In the genomic region with DNA sequence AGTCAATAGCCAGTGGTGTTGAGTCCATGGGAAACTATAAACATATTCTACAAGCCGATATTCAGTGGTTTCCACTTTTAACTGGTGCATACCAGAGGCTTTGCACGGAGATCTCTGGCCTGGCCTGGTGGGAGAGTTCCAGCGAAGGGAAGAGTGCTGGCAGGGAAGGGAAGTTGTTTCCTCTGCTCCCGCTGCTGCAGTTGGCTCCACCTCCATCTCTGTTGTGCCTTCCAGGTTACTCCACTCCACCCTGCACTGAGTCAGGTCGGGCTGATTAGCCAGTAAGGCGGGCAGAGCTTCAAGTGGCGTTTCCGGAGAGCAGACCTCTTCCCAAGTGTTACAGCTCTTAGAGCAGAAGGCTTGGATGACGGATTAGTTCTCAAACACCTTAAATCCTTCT, we compare ENCODE assay signal across 10 mouse cellular contexts.
A peak's percentile ranks its signal among the peaks of the same experiment; 100 is the strongest.
DNase-seq lines count a peak whose midpoint lies in the region; ATAC-seq and TF ChIP-seq lines count a peak whose summit lies in the region.
"Had no signal": no experiment of that assay in that cellular context is flagged by ENCODE, and none has a peak within 500 bp of the region (broad histone marks: within the 10 kb centered on the region; RNA-seq: fewer than 3 reads in every experiment).

No protein-coding gene starts in this region.

- TF ChIP-seq POLR2A in cerebellum, adult 2 months (IDR thresholded peaks at IDR 0.05; ENCODE audit: borderline replicate concordance, insufficient read depth, low read length), result peak; percentile 33; the same call in 1 of the 2 replicates

- no peaks in the 10 kb centered on the region for H3K9me3 ChIP-seq in limb, embryonic 11.5 days (ENCODE audit: control insufficient read depth, low read length)
- no peaks in the 10 kb centered on the region for H3K9me3 ChIP-seq in limb, embryonic 10.5 days (replicated peaks)
- no peaks in the 10 kb centered on the region for H3K9me3 ChIP-seq in heart, embryonic 14.5 days (ENCODE audit: control insufficient read depth, low read length)
- no peaks in the 10 kb centered on the region for H3K9me3 ChIP-seq in stomach, embryonic 15.5 days
- H3K9me3 ChIP-seq in forebrain, embryonic 14.5 days (replicated peaks; ENCODE audit: control insufficient read depth, low read length), result no peaks in the 10 kb centered on the region
- H3K9me3 ChIP-seq: forebrain, embryonic 15.5 days had no signal

- H3K4me3 ChIP-seq in limb, embryonic 11.5 days (ENCODE audit: low read depth, low read length), result no peak overlapping the region
- H3K4me3 ChIP-seq in limb, embryonic 10.5 days, result no peak overlapping the region
- H3K4me3 ChIP-seq in cerebellum, adult 2 months (replicated peaks; ENCODE audit: insufficient read depth, low read depth, low read length), result no peak overlapping the region
- H3K4me3 ChIP-seq in heart, embryonic 14.5 days (ENCODE audit: control insufficient read depth in 1 of 2, insufficient read depth in 1 of 2, low read depth in 1 of 2, low read length in 2 of 2), result no peak overlapping the region
- no peak overlapping the region for H3K4me3 ChIP-seq in stomach, embryonic 15.5 days (replicated peaks)
- no peak overlapping the region for H3K4me3 ChIP-seq in forebrain, embryonic 14.5 days (ENCODE audit: low read depth, low read length)
- H3K4me3 ChIP-seq: forebrain, embryonic 15.5 days had no signal

- no peak overlapping the region for H3K27ac ChIP-seq in limb, embryonic 11.5 days (replicated peaks; ENCODE audit: low read depth, low read length)
- no peak overlapping the region for H3K27ac ChIP-seq in limb, embryonic 10.5 days
- H3K27ac ChIP-seq in cerebellum, adult 2 months (ENCODE audit: insufficient read depth, low read length), result peak overlapping the region; percentile 40
- no peak overlapping the region for H3K27ac ChIP-seq in heart, embryonic 14.5 days (replicated peaks in 1 of 2; ENCODE audit: control insufficient read depth in 1 of 2, insufficient read depth in 1 of 2, low read depth in 2 of 2, low read length in 2 of 2)
- H3K27ac ChIP-seq in stomach, embryonic 15.5 days, result peak overlapping the region; percentile 3; the same call in 1 of the 2 replicates
- H3K27ac ChIP-seq in forebrain, embryonic 14.5 days (ENCODE audit: low read depth, low read length), result no peak overlapping the region
- H3K27ac ChIP-seq: forebrain, embryonic 15.5 days had no signal

- peaks cover 3% of the 10 kb centered on the region; the same call in 1 of the 2 replicates for H3K4me1 ChIP-seq in limb, embryonic 11.5 days (ENCODE audit: control insufficient read depth, insufficient read depth, low read length)
- H3K4me1 ChIP-seq in limb, embryonic 10.5 days, result peaks cover 25% of the 10 kb centered on the region
- H3K4me1 ChIP-seq in cerebellum, adult 2 months (ENCODE audit: control insufficient read depth, insufficient read depth, low read length), result peaks cover 34% of the 10 kb centered on the region
- H3K4me1 ChIP-seq in heart, embryonic 14.5 days (ENCODE audit: control insufficient read depth in 2 of 2, insufficient read depth in 2 of 2, low read length in 2 of 2), result peaks cover 8 to 19% of the 10 kb centered on the region in 2 experiments; a peak in 3 of 4 replicates
- no peaks in the 10 kb centered on the region for H3K4me1 ChIP-seq in stomach, embryonic 15.5 days
- peaks cover 10% of the 10 kb centered on the region for H3K4me1 ChIP-seq in forebrain, embryonic 14.5 days (ENCODE audit: control insufficient read depth, insufficient read depth, low read length)

- H3K36me3 ChIP-seq in limb, embryonic 11.5 days (ENCODE audit: control insufficient read depth, insufficient read depth, low read length), result no peaks in the 10 kb centered on the region
- no peaks in the 10 kb centered on the region for H3K36me3 ChIP-seq in limb, embryonic 10.5 days
- H3K36me3 ChIP-seq in heart, embryonic 14.5 days (ENCODE audit: control insufficient read depth, insufficient read depth, low read length), result no peaks in the 10 kb centered on the region
- H3K36me3 ChIP-seq in stomach, embryonic 15.5 days, result no peaks in the 10 kb centered on the region
- no peaks in the 10 kb centered on the region for H3K36me3 ChIP-seq in forebrain, embryonic 14.5 days (ENCODE audit: control insufficient read depth, insufficient read depth, low read length)
- H3K36me3 ChIP-seq: forebrain, embryonic 15.5 days had no signal

- no peak overlapping the region for H3K9ac ChIP-seq in limb, embryonic 11.5 days (ENCODE audit: low read length)
- no peak overlapping the region for H3K9ac ChIP-seq in heart, embryonic 14.5 days (ENCODE audit: low read length)
- H3K9ac ChIP-seq in stomach, embryonic 15.5 days, result no peak overlapping the region
- H3K9ac ChIP-seq in forebrain, embryonic 14.5 days (ENCODE audit: low read length), result no peak overlapping the region
- H3K9ac ChIP-seq: forebrain, embryonic 15.5 days had no signal

- no peaks in the 10 kb centered on the region for H3K27me3 ChIP-seq in limb, embryonic 11.5 days (ENCODE audit: control insufficient read depth, insufficient read depth, low read length)
- no peaks in the 10 kb centered on the region for H3K27me3 ChIP-seq in limb, embryonic 10.5 days (ENCODE audit: low read depth, poor library complexity, severe bottlenecking)
- H3K27me3 ChIP-seq in cerebellum, adult 2 months (ENCODE audit: control insufficient read depth, insufficient read depth, low read length), result no peaks in the 10 kb centered on the region
- no peaks in the 10 kb centered on the region for H3K27me3 ChIP-seq in heart, embryonic 14.5 days (ENCODE audit: control insufficient read depth, insufficient read depth, low read length)
- H3K27me3 ChIP-seq in stomach, embryonic 15.5 days (replicated peaks), result no peaks in the 10 kb centered on the region
- no peaks in the 10 kb centered on the region for H3K27me3 ChIP-seq in forebrain, embryonic 14.5 days (replicated peaks; ENCODE audit: control insufficient read depth, insufficient read depth, low read length)
- H3K27me3 ChIP-seq: forebrain, embryonic 15.5 days had no signal

- no peak for TF ChIP-seq CTCF in cerebellum, adult 2 months (IDR thresholded peaks at IDR 0.05; ENCODE audit: borderline replicate concordance, insufficient read depth, low read depth, low read length)

- 36% methylated on average over 9 of the region's 9 CpGs for WGBS in limb, embryonic 11.5 days
- WGBS in limb, embryonic 10.5 days, result 36% methylated on average over 9 of the region's 9 CpGs
- 6% methylated on average over 9 of the region's 9 CpGs for WGBS in cerebellum, adult 2 months
- 13% methylated on average over 9 of the region's 9 CpGs for WGBS in heart, embryonic 14.5 days
- WGBS in stomach, embryonic 15.5 days, result 23% methylated on average over 9 of the region's 9 CpGs
- WGBS in forebrain, embryonic 14.5 days, result 57% methylated on average over 9 of the region's 9 CpGs

- H3K4me2 ChIP-seq in limb, embryonic 11.5 days (ENCODE audit: low read depth, severe bottlenecking), result no peak overlapping the region
- peak overlapping the region; percentile 30 for H3K4me2 ChIP-seq in heart, embryonic 14.5 days (ENCODE audit: low read length)
- no peak overlapping the region for H3K4me2 ChIP-seq in stomach, embryonic 15.5 days
- H3K4me2 ChIP-seq in forebrain, embryonic 14.5 days (ENCODE audit: low read length), result no peak overlapping the region
- H3K4me2 ChIP-seq: forebrain, embryonic 15.5 days; midbrain, embryonic 11.5 days had no signal

- peak; percentile 24 for DNase-seq in limb, embryonic 11.5 days (ENCODE audit: low spot score)
- no peak for DNase-seq in limb, embryonic 10.5 days (ENCODE audit: low spot score)
- peak; percentile 82 to 91 for DNase-seq in cerebellum, adult 2 months
- DNase-seq in forebrain, embryonic 14.5 days (ENCODE audit: low spot score), result no peak

- ATAC-seq in limb, embryonic 11.5 days (ENCODE audit: insufficient number of reproducible peaks, low FRiP score, low TSS enrichment, low read depth), result no peak
- no peak for ATAC-seq in heart, embryonic 14.5 days (ENCODE audit: insufficient number of reproducible peaks, insufficient read depth, low FRiP score, low read depth)
- no peak for ATAC-seq in stomach, embryonic 15.5 days (ENCODE audit: insufficient read depth, low FRiP score, low read depth)
- no peak for ATAC-seq in forebrain, embryonic 14.5 days
- no peak for ATAC-seq in monocyte, adult 5-6 weeks (replicated peaks; ENCODE audit: insufficient number of reproducible peaks, low FRiP score, low TSS enrichment, poor library complexity, severe bottlenecking)
- ATAC-seq: forebrain, embryonic 15.5 days; inflammation-experienced regulatory T-cells, adult 6 months had no signal

Comparison
In these comparisons a context has a peak if more than half of its experiments do, and no peak if none do; other contexts are left out.
1. DNase-seq: peak in limb, embryonic 11.5 days (single experiment) and cerebellum, adult 2 months (2 of 2); none in limb, embryonic 10.5 days (single experiment) and forebrain, embryonic 14.5 days (single experiment).
2. H3K27ac ChIP-seq: peak in cerebellum, adult 2 months (single experiment) and stomach, embryonic 15.5 days (single experiment); none in limb, embryonic 11.5 days (single experiment), limb, embryonic 10.5 days (single experiment), heart, embryonic 14.5 days (0 of 2) and forebrain, embryonic 14.5 days (single experiment).